Mouse (Mus musculus) neural tube, embryonic 11.5 days (tissue): Measurements from ENCODE around the gene Npas3. TPM values are rescaled to one million over a fixed set of nuclear protein-coding genes. Genes with fewer than 3 reads are reported as not detected.

ENCODE experiments used
- ATAC-seq: fragments of 200-750 bp; cut with Nextera tagmentation; 2 replicates; pipeline ENCODE4 v1.8.0; 2017; ENCODE audit warnings: moderate number of reproducible peaks, mild to moderate bottlenecking, moderate TSS enrichment, moderate library complexity; ENCODE audit not compliant: insufficient read depth, low FRiP score, low TSS enrichment
- DNase-seq: peaks from one replicate; pipeline ENCODE4 v3.0.0-alpha.2; 2015; ENCODE audit warnings: low spot score
- H3K27ac ChIP-seq: fragments of 300-500 bp; sonication (generic); 2 replicates; pipeline ENCODE4 v1.5.1; 2014; ENCODE audit warnings: low read depth, mild to moderate bottlenecking, low read length
- H3K27me3 ChIP-seq: fragments of 300-500 bp; sonication (generic); 2 replicates; pipeline ENCODE4 v1.6.1; 2014; ENCODE audit warnings: mild to moderate bottlenecking, low read length, mixed read lengths; ENCODE audit not compliant: control insufficient read depth, insufficient read depth
- H3K36me3 ChIP-seq: fragments of 300-500 bp; sonication (generic); 2 replicates; pipeline ENCODE4 v1.6.1; 2014; ENCODE audit warnings: mild to moderate bottlenecking, low read length, moderate library complexity, mixed read lengths; ENCODE audit not compliant: control insufficient read depth, insufficient read depth
- H3K4me1 ChIP-seq: fragments of 300-500 bp; sonication (generic); 2 replicates; pipeline ENCODE4 v1.6.1; 2014; ENCODE audit warnings: low read length, mixed read lengths; ENCODE audit not compliant: control insufficient read depth, insufficient read depth
- H3K4me2 ChIP-seq: fragments of 300-500 bp; sonication (generic); 2 replicates; pipeline ENCODE4 v1.6.1; 2014; ENCODE audit warnings: low read depth, mild to moderate bottlenecking, moderate library complexity
- H3K4me3 ChIP-seq: fragments of 300-500 bp; sonication (generic); 2 replicates; pipeline ENCODE4 v1.5.1; 2014; ENCODE audit warnings: low read depth, low read length
- H3K9ac ChIP-seq: fragments of 300-500 bp; sonication (generic); 2 replicates; pipeline ENCODE4 v1.6.1; 2014; ENCODE audit warnings: mild to moderate bottlenecking, low read length
- H3K9me3 ChIP-seq: fragments of 300-500 bp; sonication (generic); 2 replicates; pipeline ENCODE4 v1.6.1; 2016; ENCODE audit warnings: low read length; ENCODE audit not compliant: control insufficient read depth
- WGBS: fragments of 180-500 bp; shearing (Covaris S2); extraction: QIAGEN DNeasy Blood & Tissue Kit; methylation state at CpG from one replicate; pipeline ENCODE4 v1.1.7; 2014; 5-methylcytosine and 5-hydroxymethylcytosine counted together
- polyA plus RNA-seq: library from polyadenylated mRNA; unstranded; fragments of >200 nt; fragmentation: Nextera tagmentation; extraction: Ambion mirVana; gene quantifications from 2 replicates; pipeline ENCODE4 v1.2.1, GENCODE M21; 2014

Gene Npas3
- polyA plus RNA-seq, 1 experiment from 2014 or later: 18.0 TPM

DNA sequence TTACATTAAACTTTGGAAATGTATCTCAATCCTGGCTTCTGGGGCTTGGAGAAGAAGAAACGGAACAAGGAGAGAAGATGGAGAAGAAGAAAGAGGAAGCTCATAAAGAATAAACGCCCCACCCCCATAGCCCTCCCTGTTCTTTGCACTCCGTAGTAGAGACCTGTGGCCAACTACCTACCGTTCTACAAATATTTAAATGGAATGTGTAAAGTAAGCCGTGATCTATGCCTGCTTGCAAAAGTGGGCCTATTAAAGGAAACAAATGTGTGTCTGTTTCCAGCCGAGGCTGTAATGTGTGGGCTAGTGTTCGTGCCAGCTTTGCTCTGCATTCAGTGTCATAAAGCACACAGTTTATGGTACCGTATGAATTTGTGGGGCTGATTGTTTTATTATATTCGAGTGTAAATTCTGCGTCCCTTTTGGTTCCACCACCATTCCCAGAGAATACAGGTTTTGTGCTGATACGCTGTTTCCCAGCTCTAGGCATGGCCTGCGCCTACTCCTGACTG is 597.7 kb downstream of the Npas3 start:
- Histone ChIP-seq H3K4me3 (no peak overlapping the region), H3K27me3 (no peaks in the 10 kb centered on the region), H3K9me3 (no peaks in the 10 kb centered on the region), H3K4me2 (no peak overlapping the region), H3K4me1 (no peaks in the 10 kb centered on the region), H3K36me3 (no peaks in the 10 kb centered on the region), H3K9ac (no peak overlapping the region), H3K27ac (no peak overlapping the region)
- WGBS: 67% methylated on average over 12 of the region's 12 CpGs
- ATAC-seq (no peak), DNase-seq (no peak)

DNA sequence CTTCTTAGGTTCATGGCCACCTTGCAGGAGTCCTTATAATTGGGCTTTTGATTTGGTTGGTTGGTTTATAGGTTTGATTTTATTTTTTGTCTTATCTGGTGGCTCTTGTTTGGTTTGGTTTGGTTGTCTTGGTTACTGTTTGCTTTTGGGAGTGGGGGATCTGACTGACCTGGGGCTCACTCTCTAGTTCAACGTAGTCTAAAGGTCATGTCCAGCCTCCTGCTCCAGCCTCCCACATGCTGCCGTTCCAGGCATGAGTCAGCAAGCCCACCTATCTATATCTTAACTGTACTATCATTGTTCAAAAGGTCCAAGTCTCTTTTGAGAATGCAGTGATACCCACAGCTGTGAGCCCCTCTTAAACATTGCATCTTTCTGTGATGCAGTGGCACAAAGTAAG is 600.8 kb downstream of the Npas3 start:
- Histone ChIP-seq H3K4me1 (no peaks in the 10 kb centered on the region), H3K4me3 (no peak overlapping the region), H3K27me3 (no peaks in the 10 kb centered on the region), H3K36me3 (no peaks in the 10 kb centered on the region), H3K9me3 (no peaks in the 10 kb centered on the region), H3K4me2 (no peak overlapping the region), H3K9ac (no peak overlapping the region), H3K27ac (no peak overlapping the region)
- DNase-seq (no peak), ATAC-seq (no peak)
- 86% methylated on average over 2 of the region's 2 CpGs for WGBS

DNA sequence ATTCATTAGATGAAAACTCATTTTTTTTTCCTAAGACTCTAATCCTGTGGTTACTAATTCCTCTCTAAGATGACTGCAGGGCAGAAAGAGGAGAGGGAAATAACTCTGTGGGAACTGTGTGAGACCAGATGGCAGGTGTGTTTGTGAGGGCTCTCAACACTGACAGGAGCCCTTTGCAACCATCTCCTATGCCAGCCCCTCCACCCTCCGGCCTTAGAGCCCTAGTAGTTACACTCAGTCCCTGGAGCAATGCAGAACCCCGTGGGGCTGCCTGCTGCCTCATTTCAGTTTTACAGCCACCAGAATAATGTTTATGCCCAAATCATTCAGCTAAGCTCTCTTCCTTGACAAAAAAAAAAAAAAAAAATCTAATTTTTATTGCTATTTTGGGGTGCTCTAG is 604.0 kb downstream of the Npas3 start:
- H3K9ac ChIP-seq: no peak overlapping the region
- WGBS: 82% methylated on average over 2 of the region's 2 CpGs
- H3K4me1 ChIP-seq: no peaks in the 10 kb centered on the region
- no peak overlapping the region for H3K4me2 ChIP-seq
- H3K36me3 ChIP-seq: no peaks in the 10 kb centered on the region
- H3K27me3 ChIP-seq: no peaks in the 10 kb centered on the region
- no peak overlapping the region for H3K4me3 ChIP-seq
- DNase-seq: no peak
- H3K27ac ChIP-seq: no peak overlapping the region
- no peaks in the 10 kb centered on the region for H3K9me3 ChIP-seq
- ATAC-seq: no peak

DNA sequence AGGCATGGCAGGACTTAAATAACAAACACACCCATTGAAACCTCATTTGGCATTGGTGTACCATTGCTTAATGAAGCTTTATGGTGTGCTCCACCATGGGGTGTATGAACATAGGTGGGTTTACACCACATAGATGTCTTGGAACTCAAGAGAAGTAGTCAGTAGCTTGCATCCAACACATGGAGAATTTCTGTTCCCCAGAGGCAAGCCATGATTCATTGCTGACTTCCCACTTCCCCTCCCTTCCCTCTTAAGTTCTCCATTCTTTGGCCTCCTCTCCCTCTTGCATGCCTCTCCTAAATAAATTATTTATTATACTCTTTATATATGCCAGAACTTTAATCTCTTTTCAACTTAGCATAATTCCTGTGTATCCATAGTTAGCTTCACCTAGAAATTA is 611.7 kb downstream of the Npas3 start:
- Histone ChIP-seq H3K9ac (no peak overlapping the region), H3K4me2 (no peak overlapping the region), H3K4me3 (no peak overlapping the region), H3K4me1 (no peaks in the 10 kb centered on the region), H3K36me3 (no peaks in the 10 kb centered on the region), H3K9me3 (no peaks in the 10 kb centered on the region), H3K27ac (no peak overlapping the region), H3K27me3 (no peaks in the 10 kb centered on the region)
- no peak for ATAC-seq
- DNase-seq: no peak

DNA sequence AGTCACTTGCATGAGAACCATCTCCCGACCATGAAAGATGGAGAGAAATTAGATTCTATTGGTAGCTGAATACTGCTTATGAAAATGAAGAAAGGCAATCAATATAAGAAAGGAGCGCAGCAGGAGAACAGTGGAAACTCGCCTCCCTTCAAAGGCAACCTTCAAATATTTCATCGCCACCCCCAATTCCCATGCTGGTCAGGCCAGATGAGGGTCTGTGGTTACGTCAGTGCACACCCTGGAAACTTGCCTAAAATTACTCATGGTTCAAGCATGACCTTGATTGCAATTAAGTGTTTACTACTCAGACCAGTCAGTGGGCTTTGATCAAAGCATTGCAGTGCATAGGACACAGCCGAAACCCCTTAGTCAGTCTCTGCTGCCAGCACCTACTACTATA is 613.8 kb downstream of the Npas3 start:
- no peak overlapping the region for H3K27ac ChIP-seq
- 84% methylated on average over 6 of the region's 6 CpGs for WGBS
- no peak for DNase-seq
- no peak for ATAC-seq
- no peaks in the 10 kb centered on the region for H3K36me3 ChIP-seq
- H3K4me3 ChIP-seq: no peak overlapping the region
- H3K9ac ChIP-seq: no peak overlapping the region
- no peaks in the 10 kb centered on the region for H3K9me3 ChIP-seq
- H3K27me3 ChIP-seq: no peaks in the 10 kb centered on the region
- H3K4me1 ChIP-seq: no peaks in the 10 kb centered on the region
- no peak overlapping the region for H3K4me2 ChIP-seq

DNA sequence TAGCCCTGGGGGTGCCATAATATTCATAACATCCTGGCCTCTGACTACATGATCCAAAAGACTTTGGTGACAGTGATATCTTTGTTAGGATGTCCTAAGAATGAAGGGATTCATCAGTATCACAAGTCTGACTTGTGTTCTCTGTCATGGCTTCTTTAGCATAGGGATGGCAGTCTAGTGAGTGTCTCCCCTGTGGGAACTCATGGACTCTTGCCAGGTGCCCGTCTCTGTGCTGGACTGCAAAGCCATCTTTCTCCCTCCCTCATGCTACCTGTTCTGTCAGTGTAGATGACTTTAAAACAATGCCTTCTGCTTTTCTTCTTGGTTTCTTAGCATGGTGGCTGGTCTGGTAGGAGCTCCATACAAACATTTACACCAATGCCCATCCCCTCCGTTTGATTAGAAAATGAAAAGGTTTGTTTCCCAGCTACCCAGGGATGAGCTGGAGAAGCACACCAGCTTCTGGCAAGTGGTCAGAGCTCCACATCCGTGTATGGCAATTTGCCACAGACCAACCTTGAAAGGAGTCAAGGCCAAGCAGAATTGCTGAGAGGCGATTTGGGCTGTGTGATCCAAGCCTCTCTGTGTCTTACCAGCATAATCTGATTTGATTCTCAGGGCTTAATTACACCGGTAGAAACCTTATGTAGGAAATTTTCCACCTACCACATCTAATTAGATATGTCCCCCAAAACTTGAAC is 616.1 kb downstream of the Npas3 start:
- Histone ChIP-seq H3K9ac (no peak overlapping the region), H3K4me2 (no peak overlapping the region), H3K4me3 (no peak overlapping the region), H3K36me3 (no peaks in the 10 kb centered on the region), H3K27ac (no peak overlapping the region), H3K27me3 (no peaks in the 10 kb centered on the region), H3K9me3 (no peaks in the 10 kb centered on the region), H3K4me1 (no peaks in the 10 kb centered on the region)
- ATAC-seq (no peak), DNase-seq (no peak)
- WGBS: 82% methylated on average over 5 of the region's 5 CpGs

DNA sequence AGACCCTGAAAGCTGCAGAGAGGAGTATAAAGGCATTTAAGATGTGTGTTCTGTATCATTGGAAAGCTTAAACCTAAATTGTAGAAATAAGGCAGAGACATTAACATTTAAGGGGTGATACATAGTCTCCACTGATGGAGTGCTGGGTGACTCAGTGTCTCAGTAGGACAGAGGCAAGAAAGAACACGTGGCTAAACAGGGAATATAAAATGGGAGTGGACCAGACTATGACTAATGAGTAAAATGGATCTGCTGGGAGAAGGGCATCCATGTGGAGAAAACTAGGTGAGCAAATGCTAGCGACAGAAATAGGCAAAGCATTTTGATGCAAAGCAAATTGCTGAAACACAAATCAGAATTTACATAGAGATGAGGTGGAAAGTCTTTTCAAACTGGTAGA is 617.2 kb downstream of the Npas3 start:
- Histone ChIP-seq H3K27me3 (no peaks in the 10 kb centered on the region), H3K27ac (no peak overlapping the region), H3K36me3 (no peaks in the 10 kb centered on the region), H3K4me3 (no peak overlapping the region), H3K9ac (no peak overlapping the region), H3K4me2 (no peak overlapping the region), H3K4me1 (no peaks in the 10 kb centered on the region), H3K9me3 (no peaks in the 10 kb centered on the region)
- no peak for DNase-seq
- ATAC-seq: no peak
- WGBS: 54% methylated on average over 2 of the region's 2 CpGs

DNA sequence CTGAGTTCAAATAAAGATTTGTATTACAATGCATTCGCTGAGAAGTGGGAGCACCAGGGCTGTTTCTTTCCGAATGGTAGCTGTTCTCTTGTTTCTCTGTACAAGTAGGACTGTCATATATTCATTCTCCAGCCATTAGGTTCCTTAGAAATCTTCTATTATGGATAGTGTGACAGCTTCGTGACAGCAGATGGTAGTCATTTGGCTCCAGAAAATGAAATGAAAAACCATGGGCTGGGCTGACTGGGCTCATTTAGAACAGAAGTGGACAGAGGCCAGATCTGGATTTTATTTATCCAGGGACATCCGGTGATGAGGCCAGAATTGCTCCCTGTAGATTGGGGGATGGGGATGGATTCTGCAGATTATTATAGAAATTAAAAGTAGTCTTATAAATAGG is 621.5 kb downstream of the Npas3 start:
- DNase-seq (no peak), ATAC-seq (no peak)
- no peaks in the 10 kb centered on the region; the same call in 1 of the 2 replicates for H3K4me1 ChIP-seq
- 59% methylated on average over 4 of the region's 4 CpGs for WGBS
- no peak overlapping the region for H3K4me3 ChIP-seq
- no peak overlapping the region for H3K4me2 ChIP-seq
- H3K9ac ChIP-seq: no peak overlapping the region
- H3K27me3 ChIP-seq: no peaks in the 10 kb centered on the region
- H3K9me3 ChIP-seq: no peaks in the 10 kb centered on the region
- H3K36me3 ChIP-seq: no peaks in the 10 kb centered on the region
- no peak overlapping the region for H3K27ac ChIP-seq

DNA sequence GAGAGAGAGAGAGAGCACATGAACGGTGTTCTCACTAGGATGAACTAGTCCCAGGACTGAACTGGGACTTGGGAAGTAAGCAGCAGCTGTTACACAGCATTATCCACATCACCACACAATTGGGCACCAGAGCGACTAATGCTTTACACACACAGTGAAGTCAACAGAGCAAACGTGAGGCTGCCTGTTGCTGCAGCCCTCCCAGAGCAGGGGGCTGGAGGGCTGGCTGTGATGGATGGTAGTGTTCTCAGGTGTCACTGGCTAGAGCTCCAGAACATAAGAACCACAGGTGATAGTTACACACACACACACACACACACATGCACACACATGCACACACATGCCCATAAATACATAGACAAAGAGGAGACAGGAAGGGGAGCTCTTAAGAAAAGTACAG is 626.7 kb downstream of the Npas3 start:
- Histone ChIP-seq H3K9ac (no peak overlapping the region), H3K4me2 (no peak overlapping the region), H3K27me3 (no peaks in the 10 kb centered on the region), H3K4me3 (no peak overlapping the region), H3K9me3 (no peaks in the 10 kb centered on the region), H3K4me1 (no peaks in the 10 kb centered on the region; the same call in 1 of the 2 replicates), H3K27ac (no peak overlapping the region), H3K36me3 (no peaks in the 10 kb centered on the region)
- DNase-seq (peak; percentile 28), ATAC-seq (no peak)
- WGBS: 48% methylated on average over 3 of the region's 3 CpGs
